Mouse (Mus musculus): ENCODE data around the gene C2cd4a. TPM values are rescaled to one million over a fixed set of nuclear protein-coding genes. Genes with fewer than 3 reads are reported as not detected.

C2cd4a gene
- polyA plus RNA-seq, 1 experiment from 2014 or later = 0.61 TPM

GRCm38 (mm10) chr9:67799078-67799819, 32.9 kb downstream of the C2cd4a start:
- TF ChIP-seq CTCF (IDR thresholded peaks at IDR 0.05; ENCODE audit: low read depth) = no peak
- Histone ChIP-seq H3K27me3 (ENCODE audit: insufficient read depth, low read length) (no peaks in the 10 kb centered on the region), H3K4me1 (replicated peaks; ENCODE audit: insufficient read depth, low read length) (no peaks in the 10 kb centered on the region), H3K9ac (ENCODE audit: low read depth, low read length) (no peak overlapping the region), H3K4me3 (replicated peaks; ENCODE audit: low read depth, low read length) (no peak overlapping the region), H3K4me2 (ENCODE audit: low read length) (no peak overlapping the region), H3K27ac (no peak overlapping the region), H3K9me3 (replicated peaks; ENCODE audit: low read length) (no peaks in the 10 kb centered on the region), H3K36me3 (ENCODE audit: insufficient read depth, low read length) (no peaks in the 10 kb centered on the region)
- 29% methylated on average over 14 of the region's 14 CpGs for WGBS
- DNase-seq (ENCODE audit: low spot score) (peak; percentile 15), ATAC-seq (replicated peaks; ENCODE audit: low FRiP score, low read depth) (no peak)

GRCm38 (mm10) chr9:67795205-67795675, 36.9 kb downstream of the C2cd4a start:
- H3K4me3 ChIP-seq (replicated peaks; ENCODE audit: low read depth, low read length) = no peak overlapping the region
- no peak for ATAC-seq (replicated peaks; ENCODE audit: low FRiP score, low read depth)
- H3K36me3 ChIP-seq (ENCODE audit: insufficient read depth, low read length) = no peaks in the 10 kb centered on the region
- H3K9me3 ChIP-seq (replicated peaks; ENCODE audit: low read length) = no peaks in the 10 kb centered on the region
- no peak overlapping the region for H3K9ac ChIP-seq (ENCODE audit: low read depth, low read length)
- no peak overlapping the region for H3K27ac ChIP-seq
- DNase-seq (ENCODE audit: low spot score) = no peak
- H3K4me1 ChIP-seq (replicated peaks; ENCODE audit: insufficient read depth, low read length) = no peaks in the 10 kb centered on the region
- no peak for TF ChIP-seq CTCF (IDR thresholded peaks at IDR 0.05; ENCODE audit: low read depth)
- H3K4me2 ChIP-seq (ENCODE audit: low read length) = no peak overlapping the region
- no peaks in the 10 kb centered on the region for H3K27me3 ChIP-seq (ENCODE audit: insufficient read depth, low read length)
- WGBS = 68% methylated on average over 14 of the region's 14 CpGs

DNA sequence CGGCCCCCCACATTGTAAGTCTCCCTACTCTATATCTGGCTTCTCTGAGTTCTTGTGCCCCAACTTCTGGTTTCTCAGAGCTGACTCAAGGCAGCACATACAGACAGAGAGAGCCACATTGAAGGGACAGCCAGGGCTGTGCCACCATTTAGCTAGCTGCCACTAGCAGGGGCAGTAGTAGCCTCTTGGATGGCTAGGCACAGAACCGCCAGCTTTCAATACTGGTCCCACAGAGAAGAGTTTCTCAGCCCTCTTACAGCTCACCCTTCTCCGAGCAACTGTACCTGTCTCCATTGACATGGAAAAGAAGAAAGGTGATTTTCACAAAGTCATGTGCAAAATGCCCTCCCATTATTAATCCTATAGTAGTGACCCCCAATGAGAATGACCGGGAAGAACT, 37.5 kb downstream of the C2cd4a start:
- Histone ChIP-seq H3K36me3 (ENCODE audit: insufficient read depth, low read length) (no peaks in the 10 kb centered on the region), H3K9ac (ENCODE audit: low read depth, low read length) (no peak overlapping the region), H3K4me2 (ENCODE audit: low read length) (no peak overlapping the region), H3K4me3 (replicated peaks; ENCODE audit: low read depth, low read length) (no peak overlapping the region), H3K27me3 (ENCODE audit: insufficient read depth, low read length) (no peaks in the 10 kb centered on the region), H3K9me3 (replicated peaks; ENCODE audit: low read length) (no peaks in the 10 kb centered on the region), H3K4me1 (replicated peaks; ENCODE audit: insufficient read depth, low read length) (no peaks in the 10 kb centered on the region), H3K27ac (no peak overlapping the region)
- WGBS = 88% methylated on average over 4 of the region's 4 CpGs
- DNase-seq (ENCODE audit: low spot score) = no peak
- TF ChIP-seq CTCF (IDR thresholded peaks at IDR 0.05; ENCODE audit: low read depth) = no peak
- no peak for ATAC-seq (replicated peaks; ENCODE audit: low FRiP score, low read depth)

- H3K27me3 ChIP-seq (ENCODE audit: insufficient read depth, low read length) = no peaks in the 10 kb centered on the region
- ATAC-seq (replicated peaks; ENCODE audit: low FRiP score, low read depth) = no peak
- no peaks in the 10 kb centered on the region for H3K36me3 ChIP-seq (ENCODE audit: insufficient read depth, low read length)
- H3K9me3 ChIP-seq (replicated peaks; ENCODE audit: low read length) = no peaks in the 10 kb centered on the region
- no peak overlapping the region for H3K9ac ChIP-seq (ENCODE audit: low read depth, low read length)
- TF ChIP-seq CTCF (IDR thresholded peaks at IDR 0.05; ENCODE audit: low read depth) = no peak
- no peak overlapping the region for H3K4me3 ChIP-seq (replicated peaks; ENCODE audit: low read depth, low read length)
- no peaks in the 10 kb centered on the region for H3K4me1 ChIP-seq (replicated peaks; ENCODE audit: insufficient read depth, low read length)
- H3K27ac ChIP-seq = no peak overlapping the region
- no peak for DNase-seq (ENCODE audit: low spot score)
- 71% methylated on average over 1 of the region's 1 CpGs for WGBS
- no peak overlapping the region for H3K4me2 ChIP-seq (ENCODE audit: low read length)
These were observed 37.9 kb downstream of the C2cd4a start for GRCm38 (mm10) chr9:67794216-67794615.

DNA sequence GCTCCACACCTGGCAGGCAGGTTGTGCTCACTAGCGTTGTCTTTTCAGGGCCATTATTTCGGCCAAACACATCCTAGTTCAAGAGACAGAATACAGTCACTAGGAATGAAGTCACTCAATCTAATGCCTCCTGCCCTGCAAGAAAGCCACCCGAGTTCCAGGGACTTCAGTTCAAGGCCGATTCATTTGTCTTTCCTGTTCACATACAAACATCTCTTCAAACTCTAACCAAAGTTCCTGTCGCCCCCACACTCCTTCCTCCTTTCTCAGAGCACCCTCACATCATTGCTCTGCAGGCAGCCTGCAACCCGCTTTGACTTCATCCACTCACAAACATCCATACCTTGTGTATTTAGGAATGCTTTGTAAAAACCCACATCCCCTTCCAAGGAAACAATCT, 38.6 kb downstream of the C2cd4a start:
- Histone ChIP-seq H3K4me2 (ENCODE audit: low read length) (no peak overlapping the region), H3K9ac (ENCODE audit: low read depth, low read length) (no peak overlapping the region), H3K4me3 (replicated peaks; ENCODE audit: low read depth, low read length) (no peak overlapping the region), H3K27me3 (ENCODE audit: insufficient read depth, low read length) (no peaks in the 10 kb centered on the region), H3K9me3 (replicated peaks; ENCODE audit: low read length) (no peaks in the 10 kb centered on the region), H3K36me3 (ENCODE audit: insufficient read depth, low read length) (no peaks in the 10 kb centered on the region), H3K27ac (no peak overlapping the region), H3K4me1 (replicated peaks; ENCODE audit: insufficient read depth, low read length) (no peaks in the 10 kb centered on the region)
- no peak for TF ChIP-seq CTCF (IDR thresholded peaks at IDR 0.05; ENCODE audit: low read depth)
- DNase-seq (ENCODE audit: low spot score) = no peak
- no peak for ATAC-seq (replicated peaks; ENCODE audit: low FRiP score, low read depth)
- WGBS = 71% methylated on average over 6 of the region's 6 CpGs

DNA sequence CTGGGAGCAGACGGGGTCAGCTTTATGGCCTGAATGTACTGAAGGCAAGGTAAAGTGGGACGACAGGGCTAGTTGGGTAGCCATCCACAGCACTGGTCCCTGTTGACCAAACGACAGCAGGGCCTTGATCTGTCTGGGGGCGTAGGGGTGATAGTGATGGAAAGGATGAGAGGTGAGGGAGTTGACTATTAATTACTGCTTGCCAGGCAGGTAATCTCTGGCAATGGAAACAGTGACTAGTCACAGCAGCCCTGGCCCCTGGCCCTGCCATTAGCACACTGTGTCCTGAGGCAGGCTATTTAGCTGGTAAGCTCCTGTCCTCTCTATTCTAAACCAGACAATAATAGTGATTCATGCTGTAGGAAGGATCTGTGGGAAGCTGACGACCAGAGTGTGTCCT, 39.7 kb downstream of the C2cd4a start:
- no peak for TF ChIP-seq CTCF (IDR thresholded peaks at IDR 0.05; ENCODE audit: low read depth)
- H3K27me3 ChIP-seq (ENCODE audit: insufficient read depth, low read length) = no peaks in the 10 kb centered on the region
- no peaks in the 10 kb centered on the region for H3K36me3 ChIP-seq (ENCODE audit: insufficient read depth, low read length)
- no peak overlapping the region for H3K4me3 ChIP-seq (replicated peaks; ENCODE audit: low read depth, low read length)
- no peaks in the 10 kb centered on the region for H3K4me1 ChIP-seq (replicated peaks; ENCODE audit: insufficient read depth, low read length)
- no peak overlapping the region for H3K9ac ChIP-seq (ENCODE audit: low read depth, low read length)
- DNase-seq (ENCODE audit: low spot score) = no peak
- H3K27ac ChIP-seq = no peak overlapping the region
- ATAC-seq (replicated peaks; ENCODE audit: low FRiP score, low read depth) = no peak
- 52% methylated on average over 5 of the region's 5 CpGs for WGBS
- no peaks in the 10 kb centered on the region for H3K9me3 ChIP-seq (replicated peaks; ENCODE audit: low read length)
- no peak overlapping the region for H3K4me2 ChIP-seq (ENCODE audit: low read length)

GRCm38 (mm10) chr9:67787671-67788070, 44.5 kb downstream of the C2cd4a start:
- Histone ChIP-seq H3K9me3 (replicated peaks; ENCODE audit: low read length) (no peaks in the 10 kb centered on the region), H3K4me2 (ENCODE audit: low read length) (no peak overlapping the region), H3K4me3 (replicated peaks; ENCODE audit: low read depth, low read length) (no peak overlapping the region), H3K27me3 (ENCODE audit: insufficient read depth, low read length) (no peaks in the 10 kb centered on the region), H3K27ac (no peak overlapping the region), H3K9ac (ENCODE audit: low read depth, low read length) (no peak overlapping the region), H3K36me3 (ENCODE audit: insufficient read depth, low read length) (no peaks in the 10 kb centered on the region), H3K4me1 (replicated peaks; ENCODE audit: insufficient read depth, low read length) (no peaks in the 10 kb centered on the region)
- TF ChIP-seq CTCF (IDR thresholded peaks at IDR 0.05; ENCODE audit: low read depth) = no peak
- no peak for ATAC-seq (replicated peaks; ENCODE audit: low FRiP score, low read depth)
- peak; percentile 8 for DNase-seq (ENCODE audit: low spot score)
- 65% methylated on average over 6 of the region's 6 CpGs for WGBS
